Mouse (Mus musculus): Measurements from ENCODE around the gene Nebl.

Nebl gene

DNA sequence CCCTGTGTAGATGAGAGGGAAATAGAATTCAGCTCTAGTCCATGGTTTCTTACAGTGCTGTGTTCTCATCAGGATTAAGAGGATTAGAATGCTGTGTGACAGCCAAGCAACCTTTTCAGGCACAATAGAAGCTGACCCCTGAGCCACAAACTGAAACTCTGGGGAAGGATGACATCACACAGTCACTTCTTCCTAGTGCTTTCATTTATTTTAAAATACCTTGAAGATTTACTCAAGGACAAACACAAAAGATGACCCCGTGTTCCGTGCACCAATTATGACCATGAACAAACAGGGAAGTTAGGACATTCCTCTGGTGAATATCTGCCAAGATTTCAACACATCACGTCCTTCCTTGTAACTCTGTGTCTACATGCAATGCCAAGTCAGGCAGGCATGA is 121.0 kb downstream of the Nebl start:
- peak; percentile 5 for DNase-seq

DNA sequence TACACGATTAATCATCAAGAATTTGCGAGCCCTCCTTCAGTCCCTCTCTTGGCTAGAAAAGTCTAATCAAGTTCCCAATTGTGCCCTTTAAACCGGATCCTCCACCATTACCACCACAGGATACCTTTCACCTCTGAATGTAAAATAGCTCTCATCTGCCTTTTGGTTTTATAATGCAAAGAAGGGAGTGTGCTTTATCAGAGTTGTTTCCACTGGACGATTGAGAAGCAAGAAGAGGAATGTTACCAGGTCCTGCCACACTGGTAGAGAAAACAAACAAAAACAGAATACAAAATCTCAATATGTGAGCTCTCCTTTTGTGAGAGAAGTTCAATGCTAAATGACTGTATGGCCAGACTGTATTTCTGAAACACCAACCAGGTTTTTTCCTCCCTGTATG is 127.7 kb downstream of the Nebl start:
- DNase-seq, result no peak

DNA sequence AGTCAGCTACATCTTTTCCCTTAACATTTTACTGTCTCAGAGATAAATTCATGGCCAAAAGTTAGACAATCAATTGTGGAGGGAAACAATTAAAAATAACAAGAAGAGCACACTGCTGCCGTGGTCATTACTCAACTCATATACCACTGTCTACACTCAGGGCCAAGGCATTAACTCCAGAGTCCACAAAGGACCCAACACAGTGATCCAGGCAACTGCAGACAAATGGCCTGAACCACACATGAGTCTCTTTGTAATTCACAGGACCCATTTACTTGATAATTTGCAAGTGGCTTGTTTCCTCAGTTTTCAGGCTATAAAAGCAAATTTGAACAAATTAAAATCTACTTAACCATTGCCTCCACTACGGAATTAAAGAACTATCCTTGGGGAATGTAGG is 130.6 kb downstream of the Nebl start:
- no peak for DNase-seq

DNA sequence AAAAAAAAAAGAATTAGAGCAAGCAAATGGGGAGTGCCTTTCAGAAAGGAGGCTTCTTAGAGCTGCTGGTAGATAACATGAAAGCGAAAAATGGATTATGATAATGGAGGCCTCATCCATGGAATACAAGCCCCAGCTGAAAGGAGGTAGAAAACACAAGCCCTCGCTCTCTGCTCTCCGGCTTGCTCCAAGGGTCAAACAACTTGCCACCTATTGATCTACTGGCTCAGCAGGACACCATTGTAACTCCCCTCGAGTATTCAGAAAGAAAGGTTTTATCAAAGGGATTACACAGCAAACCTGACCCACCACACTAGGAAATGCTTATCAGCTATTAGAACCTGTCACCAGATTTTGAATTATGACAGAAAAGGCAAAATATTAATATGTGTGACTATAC is 131.4 kb downstream of the Nebl start:
- no peak for DNase-seq

DNA sequence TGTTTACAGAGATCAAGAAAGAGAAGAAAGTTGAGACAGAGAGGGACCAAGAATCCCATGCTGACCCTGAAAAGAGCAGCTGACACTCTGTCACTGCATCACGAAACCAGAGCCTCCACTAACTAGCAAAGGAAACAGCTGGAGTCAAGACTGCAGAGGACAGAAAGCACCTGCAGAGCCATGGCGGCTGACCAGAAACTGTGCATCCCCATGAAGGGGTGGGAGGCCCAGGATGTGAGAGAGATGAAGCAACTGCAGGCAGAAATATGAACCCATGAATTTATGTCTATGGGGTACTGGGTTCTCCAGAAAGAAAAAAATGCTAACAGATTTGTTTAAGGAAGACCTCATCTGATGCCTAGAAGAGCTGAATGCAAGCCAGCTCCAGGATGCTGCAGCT is 133.3 kb downstream of the Nebl start:
- no peak for DNase-seq

DNA sequence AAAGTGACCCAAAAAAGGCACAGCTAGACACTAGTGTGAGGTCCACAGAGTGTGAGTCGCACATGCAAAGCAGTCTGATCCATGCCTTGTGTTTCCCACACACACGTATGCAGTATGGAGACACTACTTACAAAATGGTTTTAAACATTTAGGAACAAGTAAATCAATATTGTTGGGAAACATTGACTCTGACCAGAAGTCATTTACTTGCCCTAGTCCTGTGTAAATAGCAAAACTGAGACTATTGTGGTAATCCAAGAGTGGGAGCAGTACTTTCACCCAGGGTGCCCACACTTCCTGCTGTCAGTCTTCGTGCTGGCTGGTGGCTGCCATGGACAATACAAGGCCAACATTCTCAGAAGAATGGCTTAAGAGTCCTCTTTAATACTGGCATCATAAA is 141.6 kb downstream of the Nebl start:
- DNase-seq, result no peak

DNA sequence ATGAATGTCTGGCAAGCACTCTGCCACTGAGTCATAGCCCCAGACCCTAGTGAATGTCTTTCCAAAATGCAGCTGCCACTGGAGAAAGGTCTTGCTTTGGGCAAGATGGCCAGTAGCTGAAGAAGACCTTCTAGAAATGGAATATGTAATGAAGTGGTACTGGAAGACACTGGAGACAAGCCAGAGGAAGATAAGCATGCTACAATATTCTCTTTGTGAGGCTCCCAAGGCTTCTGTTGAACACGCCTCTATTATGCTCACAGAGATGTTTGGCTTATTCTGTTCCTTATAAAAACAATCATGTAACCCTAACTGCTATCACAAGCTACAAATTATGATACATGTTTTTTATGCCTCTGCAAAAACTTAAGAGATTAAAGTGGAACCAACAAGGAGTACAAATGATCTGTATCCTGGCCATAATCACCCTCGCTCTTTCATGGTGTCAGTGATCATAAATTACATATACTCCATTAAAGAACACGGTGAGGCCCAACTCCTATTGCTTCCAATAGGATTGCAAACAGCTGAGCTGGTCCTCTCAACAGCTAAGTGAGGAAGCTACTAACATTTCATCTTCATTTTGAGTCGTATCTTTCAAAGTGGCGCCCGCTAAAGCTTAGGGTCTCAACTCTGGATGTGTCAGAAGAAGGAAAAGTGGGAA is 145.8 kb downstream of the Nebl start:
- DNase-seq, result no peak

DNA sequence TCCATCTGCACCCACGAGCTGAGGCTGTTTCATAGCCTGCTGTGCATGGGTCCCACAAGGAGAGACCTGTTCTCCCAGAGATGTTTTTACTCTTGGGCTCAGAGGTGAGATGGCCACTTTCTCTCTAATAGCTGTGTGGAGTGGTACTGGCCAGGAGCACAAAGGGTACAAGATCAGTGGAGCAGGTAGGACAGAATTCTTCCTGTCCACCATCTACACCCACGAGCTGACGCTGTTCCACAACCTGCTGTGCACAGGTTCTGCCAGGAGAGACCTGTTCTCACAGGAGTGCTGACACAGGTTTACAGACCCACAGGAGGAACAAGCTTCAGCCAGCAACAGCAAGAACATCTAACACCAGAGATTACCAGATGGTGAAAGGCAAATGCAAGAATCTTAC is 155.6 kb downstream of the Nebl start:
- DNase-seq, result no peak

DNA sequence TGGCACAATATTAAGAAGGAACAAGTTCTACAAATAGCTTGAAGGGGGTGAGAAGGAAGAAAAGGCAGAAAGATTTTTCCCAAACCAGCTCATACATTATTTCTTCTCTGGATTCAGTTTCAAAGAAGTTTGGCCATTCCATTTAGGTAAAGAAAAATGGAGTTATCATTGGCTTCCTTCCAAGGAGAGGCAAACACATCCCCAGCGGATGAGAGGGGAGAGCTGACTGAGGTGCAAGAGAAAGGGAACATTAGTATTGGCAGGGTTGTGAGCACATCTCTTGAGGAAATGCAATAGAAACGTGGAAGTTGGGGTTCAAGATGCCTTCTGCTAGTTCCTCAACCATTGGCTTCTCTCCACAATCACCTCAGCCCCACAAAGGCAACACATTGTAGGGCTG is 159.5 kb downstream of the Nebl start:
- no peak for DNase-seq

DNA sequence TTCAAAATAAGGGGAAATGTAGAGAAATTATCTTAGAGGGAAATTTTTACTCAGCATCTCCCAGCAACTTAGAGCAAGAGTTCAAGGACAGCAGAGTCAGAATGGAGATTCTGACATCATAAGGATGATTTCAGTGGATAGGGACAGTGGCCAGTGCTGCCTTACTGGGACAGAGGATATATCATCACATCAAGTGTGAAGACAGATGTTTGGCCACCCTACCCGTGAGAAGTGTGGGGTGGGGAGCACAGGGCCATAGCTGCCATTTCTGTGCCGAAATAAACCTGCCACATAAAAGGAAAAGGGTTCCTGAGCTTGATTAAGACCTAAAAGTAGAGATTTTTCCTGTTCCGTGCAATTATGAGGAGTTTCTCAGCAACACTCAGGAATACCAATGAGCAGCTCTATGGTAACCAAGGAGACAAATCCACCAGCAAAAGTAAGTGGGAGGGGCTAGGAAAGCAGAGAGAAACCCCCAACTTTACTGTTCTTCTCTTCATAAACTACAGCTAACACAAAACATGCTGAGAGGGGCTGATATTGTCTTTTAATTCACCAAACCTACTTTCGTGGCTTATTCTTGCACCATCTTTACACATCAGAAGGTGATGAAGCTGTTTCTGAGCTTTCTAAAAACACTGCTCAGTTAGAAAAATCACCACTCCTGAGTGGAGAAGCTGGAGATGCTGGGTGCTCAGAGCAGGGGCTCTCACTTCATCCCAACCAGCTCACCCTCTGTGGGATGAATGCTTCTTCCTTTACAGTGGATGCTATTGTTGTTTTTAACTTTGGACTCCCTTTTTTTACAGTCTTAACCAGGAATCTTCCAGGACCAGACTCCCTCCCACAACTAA is 172.1 kb downstream of the Nebl start:
- DNase-seq, result no peak

DNA sequence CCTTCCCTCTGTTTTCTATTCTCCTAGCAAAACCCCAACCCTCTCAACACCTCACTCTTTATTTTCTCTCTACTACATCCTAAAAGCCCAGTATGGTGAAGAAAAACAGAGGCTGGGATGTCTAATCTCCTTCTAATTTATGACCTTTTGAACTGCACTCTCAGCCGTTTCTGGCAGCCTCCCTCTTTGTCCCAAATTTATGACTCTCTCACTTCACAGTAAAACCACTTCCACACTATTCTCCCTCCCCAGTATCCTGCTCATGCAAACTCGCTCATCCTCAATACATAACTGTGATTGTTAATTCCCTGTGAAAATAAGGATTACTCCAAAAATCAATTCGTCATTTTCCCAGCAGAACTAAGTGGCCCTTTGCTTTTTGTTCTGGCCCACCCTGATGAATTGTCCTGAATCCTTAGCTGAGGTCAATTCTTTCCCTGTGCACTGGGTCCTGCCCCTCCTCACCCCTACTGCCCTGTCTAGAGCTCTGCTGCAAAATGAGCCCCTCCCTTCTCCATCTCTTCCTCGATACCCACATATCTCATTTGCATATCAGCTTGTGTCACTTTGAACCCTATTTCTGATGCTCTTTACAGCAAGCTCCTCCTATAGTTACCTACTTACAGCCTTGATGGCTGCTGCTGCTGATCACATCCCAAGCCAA is 181.2 kb downstream of the Nebl start:
- peak; percentile 28 for DNase-seq

DNA sequence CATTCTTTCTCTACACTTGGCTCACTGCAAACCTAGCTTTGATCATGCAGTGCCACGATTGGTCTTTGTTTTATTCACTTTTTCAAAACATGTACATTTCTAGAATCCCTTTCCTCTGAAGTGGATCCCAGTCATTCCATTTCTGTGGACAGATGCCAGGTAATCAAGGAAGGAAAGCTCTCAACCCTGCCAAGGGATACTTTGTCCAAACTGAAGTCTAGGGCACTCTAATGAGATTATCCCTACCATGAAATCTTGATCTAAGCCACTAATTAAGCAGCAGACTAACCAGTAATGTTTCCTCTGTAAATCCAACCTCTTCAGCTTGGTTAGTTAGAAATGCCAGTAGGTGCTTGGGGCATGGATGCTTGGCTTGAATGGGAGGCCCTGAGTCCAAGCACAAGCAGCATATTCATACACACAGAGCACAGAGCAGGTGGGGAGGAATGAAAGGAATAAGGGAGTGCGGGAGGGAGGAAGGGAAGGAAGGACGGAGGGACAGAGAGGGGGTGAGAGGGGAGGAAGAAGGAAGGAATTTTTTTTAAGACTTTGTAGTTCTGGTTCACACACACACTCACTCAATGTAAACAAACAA is 184.8 kb downstream of the Nebl start:
- no peak for DNase-seq

DNA sequence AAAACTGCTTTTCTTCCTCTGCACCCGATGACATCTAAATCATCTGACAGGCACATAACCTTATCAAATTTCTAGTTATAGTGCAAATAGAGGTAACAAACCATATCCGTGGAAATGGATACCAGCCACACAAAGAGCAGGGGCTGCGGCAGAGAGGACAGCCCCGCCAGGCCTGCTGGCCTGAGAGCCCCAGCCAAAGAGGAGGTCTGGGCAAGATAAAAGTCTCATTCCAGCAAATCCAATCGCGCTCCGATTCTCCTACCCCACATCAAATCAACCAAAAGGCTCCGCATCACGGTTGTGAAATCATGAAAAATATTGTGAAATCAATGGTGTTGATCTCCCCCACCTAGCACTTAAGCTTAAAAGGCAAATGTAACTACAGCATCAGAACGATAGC is 191.5 kb downstream of the Nebl start:
- DNase-seq, result no peak

DNA sequence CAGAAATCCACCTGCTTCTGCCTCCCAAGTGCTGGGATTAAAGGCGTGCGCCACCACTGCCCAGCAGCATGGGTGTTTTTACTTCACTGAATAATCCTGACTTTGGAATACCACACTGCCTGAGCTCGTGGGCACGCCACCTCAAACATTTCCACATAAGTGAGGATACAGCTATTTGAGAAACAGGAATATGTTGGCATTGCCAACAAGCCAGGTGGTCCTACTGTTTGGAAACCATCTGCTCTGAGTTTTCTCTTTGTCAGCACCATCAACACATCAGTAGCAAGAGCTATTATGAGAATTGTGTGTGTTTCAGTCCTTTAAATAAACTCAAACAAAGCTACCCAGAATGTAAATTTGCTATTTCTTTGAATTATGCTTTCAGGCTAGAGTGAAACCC is 192.8 kb downstream of the Nebl start:
- DNase-seq, result no peak

DNA sequence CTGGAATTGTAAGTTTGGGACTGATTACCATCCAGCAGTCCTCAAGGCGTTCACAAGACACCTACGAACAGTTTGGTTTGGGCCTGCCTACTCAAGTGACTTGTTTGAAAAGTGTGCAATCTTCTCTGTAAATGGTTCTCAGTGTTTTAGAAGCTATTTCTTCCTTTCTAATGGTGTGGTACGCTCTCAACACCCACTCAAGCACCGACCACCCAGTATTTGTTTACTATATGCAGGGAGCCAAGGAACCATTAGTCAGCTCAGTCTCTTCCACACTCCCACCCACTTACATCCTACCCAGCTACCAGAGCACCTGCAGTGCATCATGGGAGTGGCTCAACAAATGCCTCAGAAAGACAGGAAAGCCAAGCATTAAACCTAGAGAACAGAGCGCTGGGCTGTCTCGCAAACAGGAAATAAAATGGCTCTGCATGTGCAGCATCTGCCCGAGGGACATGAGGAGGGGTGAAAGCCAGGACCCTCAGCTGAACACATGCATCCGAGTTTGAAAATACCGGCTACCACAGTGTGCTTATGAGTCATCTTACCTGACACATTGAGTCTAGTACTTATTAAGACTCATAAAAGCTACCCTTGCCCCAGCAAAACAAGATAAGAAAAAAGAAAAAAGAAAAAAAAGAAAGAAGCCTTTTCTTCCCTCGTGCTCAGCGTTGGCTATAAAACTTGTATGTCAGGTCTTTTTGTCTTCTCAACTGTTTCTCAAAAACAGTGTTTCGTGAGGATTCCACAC is 199.7 kb downstream of the Nebl start:
- DNase-seq, result no peak

DNA sequence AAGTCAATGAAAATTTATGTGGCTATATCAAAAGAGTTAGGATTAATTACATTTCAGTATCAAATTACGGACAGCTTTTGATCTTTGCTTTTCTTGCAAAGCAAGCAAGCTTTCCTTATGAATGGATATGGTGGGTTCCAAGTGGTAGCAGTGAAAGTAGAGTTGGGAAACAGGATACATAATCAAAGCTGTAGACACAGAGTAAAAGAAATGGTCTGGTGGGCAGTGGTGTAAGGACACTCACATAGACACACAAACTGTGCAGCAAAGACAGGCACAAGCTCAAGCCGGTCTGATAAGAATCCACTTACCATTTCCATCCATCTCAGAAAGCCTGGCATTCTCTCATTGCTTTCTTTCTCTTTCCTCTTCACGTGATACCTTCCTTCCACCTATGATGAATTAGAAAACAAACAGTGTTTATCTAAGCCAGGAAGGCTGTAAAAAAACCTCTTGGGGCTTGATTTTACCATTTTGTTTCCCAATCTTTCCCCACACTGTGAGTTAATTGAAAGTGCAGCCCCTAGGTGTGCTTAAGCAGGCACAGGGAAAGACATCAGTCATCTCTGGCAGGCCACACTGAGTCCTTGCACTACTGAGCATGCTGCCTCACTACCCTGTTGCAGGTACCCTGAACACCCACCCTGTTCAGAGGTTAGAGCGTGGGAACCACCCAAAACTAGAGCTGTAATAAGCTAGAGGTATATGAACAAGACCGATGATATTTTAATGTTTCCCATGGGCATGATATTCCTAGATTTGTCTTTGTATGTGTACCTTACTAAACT is 205.3 kb downstream of the Nebl start:
- DNase-seq, result no peak

DNA sequence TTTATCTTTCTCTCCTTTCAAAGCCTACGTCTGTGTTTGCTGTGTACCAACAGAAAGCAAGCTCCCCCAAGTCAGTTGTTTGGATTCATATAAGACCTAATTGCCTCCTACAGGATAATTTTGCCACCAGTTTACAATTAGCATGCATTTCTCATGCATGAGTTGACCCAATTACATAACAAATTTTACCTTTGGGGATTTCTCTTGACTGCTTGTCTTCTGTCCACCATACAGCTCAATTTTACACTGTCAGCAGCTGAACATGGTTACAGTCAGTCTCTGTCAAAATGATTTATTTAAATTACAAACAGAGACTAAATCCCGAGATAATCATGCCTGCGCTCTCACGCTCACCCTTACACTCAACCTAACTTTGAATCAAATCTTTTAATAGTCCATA is 206.1 kb downstream of the Nebl start:
- DNase-seq, result no peak

DNA sequence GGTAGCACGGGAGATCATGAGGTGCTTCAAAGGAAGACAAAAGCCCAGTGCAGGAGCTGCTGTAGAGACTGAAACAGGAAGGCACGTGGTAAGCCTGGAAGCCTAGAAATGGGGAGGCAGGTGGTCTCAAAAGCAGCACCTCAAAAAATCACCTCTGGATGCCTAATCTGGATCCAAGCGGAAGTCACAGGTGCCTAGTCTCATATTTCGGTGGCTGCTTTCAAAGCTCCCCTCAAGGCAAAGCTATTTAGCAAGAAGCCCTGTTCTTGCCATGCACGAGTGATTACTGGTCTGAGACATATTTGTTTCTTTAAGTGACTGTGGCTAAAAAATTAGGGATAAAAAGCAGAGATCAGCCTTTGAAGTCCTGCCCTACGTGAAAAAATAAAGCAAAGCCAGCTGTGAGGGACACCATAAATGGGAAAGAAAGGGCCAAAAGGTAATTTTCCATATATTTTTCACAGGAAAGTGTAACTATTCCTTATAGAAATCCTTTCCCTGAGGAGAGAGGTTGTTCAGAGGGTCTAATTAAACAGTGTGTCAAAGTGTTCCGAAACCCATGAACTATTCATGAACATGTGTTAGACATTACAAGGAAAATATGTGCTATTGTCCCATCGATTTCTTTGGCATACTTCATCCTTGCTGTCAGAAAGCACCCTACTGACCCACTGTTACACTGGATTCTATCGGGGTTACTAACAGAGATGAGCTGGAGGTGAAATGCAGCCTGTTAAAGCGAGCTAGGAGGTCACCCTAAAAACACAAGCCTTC is 206.9 kb downstream of the Nebl start:
- peak; percentile 43 for DNase-seq

DNA sequence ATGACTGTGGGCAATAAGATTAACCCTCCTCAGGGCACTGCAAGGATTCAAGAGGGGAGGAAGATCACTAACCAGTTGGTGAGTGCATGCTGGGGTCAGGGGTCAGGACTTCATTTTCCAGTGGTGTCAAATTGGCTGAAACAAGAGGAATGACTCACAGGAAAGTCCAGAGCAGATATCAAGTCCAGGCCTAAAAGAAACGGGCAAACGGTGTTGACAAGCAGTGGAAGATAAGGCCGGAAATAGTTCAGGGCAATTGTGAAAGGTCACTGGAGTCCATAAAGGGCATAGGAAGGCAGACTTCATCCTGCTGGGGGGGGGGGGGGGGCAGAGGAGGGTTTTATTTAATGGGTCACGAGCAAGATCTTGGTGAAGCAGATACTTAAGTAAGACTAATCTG is 207.5 kb downstream of the Nebl start:
- DNase-seq, result peak; percentile 40

DNA sequence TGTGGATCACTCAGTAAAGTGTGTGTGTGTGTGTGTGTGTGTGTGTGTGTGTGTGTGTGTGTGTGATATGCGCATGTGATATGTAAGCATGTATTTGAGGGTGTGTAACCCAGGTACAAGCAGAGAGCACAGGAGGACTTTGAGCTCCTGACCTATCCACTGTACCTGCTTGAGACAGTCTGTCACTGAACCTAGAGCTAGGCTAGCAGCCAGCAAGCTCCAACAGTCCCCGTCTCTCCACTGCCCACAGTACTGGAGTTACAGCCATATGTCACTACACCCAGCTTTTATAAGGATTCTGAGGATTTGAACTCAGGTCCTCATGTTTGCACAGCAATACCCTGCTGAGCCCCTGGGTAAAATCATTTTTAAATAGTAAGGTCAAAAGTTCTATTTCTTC is 215.6 kb downstream of the Nebl start:
- DNase-seq, result no peak

DNA sequence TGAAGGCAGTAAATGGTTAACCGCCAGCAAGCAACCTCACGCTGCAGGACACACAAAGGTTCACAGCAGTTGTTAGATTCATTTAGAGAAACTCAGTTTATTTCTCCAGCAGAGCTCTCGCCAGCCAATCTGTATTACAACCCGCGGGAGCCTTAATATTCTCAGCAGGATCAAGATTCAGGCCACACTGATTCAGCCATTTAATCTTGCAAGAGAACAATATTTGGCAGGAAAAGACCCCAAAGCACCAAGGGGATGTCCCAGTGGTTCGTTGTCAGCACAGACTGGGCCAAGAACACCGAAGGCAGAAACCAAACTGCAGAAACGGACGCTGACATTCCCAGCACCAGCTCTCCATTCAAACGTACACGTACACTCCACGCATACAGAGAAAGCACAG is 216.5 kb downstream of the Nebl start:
- DNase-seq, result no peak

Measured in embryo, embryonic 11 days (tissue).